Mouse (Mus musculus) thymus, adult 2 months (tissue): ENCODE measurements around the gene Dagla. TPM values are rescaled to one million over a fixed set of nuclear protein-coding genes. Genes with fewer than 3 reads are reported as not detected.

Experiments used
- DNase-seq: peaks from one replicate; pipeline ENCODE4 v3.0.0; 2021
- H3K27ac ChIP-seq: fragments of 200-500 bp; 2 replicates; pipeline ENCODE4 v1.5.1; 2012; ENCODE audit warnings: low read length, control low read depth; ENCODE audit not compliant: control insufficient read depth, insufficient read depth
- H3K27me3 ChIP-seq: fragments of 200-500 bp; 2 replicates; pipeline ENCODE4 v1.6.1; 2012; ENCODE audit warnings: mild to moderate bottlenecking, low read length, moderate library complexity, mixed read lengths; ENCODE audit not compliant: control insufficient read depth, insufficient read depth
- H3K36me3 ChIP-seq: fragments of 200-500 bp; 2 replicates; pipeline ENCODE4 v1.6.1; 2012; ENCODE audit warnings: mild to moderate bottlenecking, low read length, moderate library complexity; ENCODE audit not compliant: control insufficient read depth, insufficient read depth
- H3K4me1 ChIP-seq: fragments of 200-500 bp; replicated peaks from 2 replicates; pipeline ENCODE4 v1.6.1; 2012; ENCODE audit warnings: low read length; ENCODE audit not compliant: control insufficient read depth, insufficient read depth
- H3K4me3 ChIP-seq: fragments of 200-500 bp; 2 replicates; pipeline ENCODE4 v1.5.1; 2012; ENCODE audit warnings: mild to moderate bottlenecking, low read length, control low read depth, moderate library complexity; ENCODE audit not compliant: control insufficient read depth, insufficient read depth
- CTCF ChIP-seq: fragments of 200-500 bp; IDR thresholded peaks from 2 replicates; pipeline ENCODE4 v1.5.1; 2012; ENCODE audit warnings: mild to moderate bottlenecking, control low read depth, low read length, moderate library complexity, borderline replicate concordance; ENCODE audit not compliant: control insufficient read depth, poor library complexity, insufficient read depth; ENCODE audit errors: extremely low read depth
- POLR2A ChIP-seq: fragments of 200-500 bp; IDR thresholded peaks from 2 replicates; pipeline ENCODE4 v1.6.1; 2012; ENCODE audit warnings: mild to moderate bottlenecking, low read length, control low read depth, moderate library complexity; ENCODE audit not compliant: control insufficient read depth, poor library complexity, insufficient read depth; ENCODE audit errors: extremely low read depth
- WGBS: fragments of 180-500 bp; shearing (Covaris S2); methylation state at CpG from one replicate; pipeline ENCODE4 v1.1.7; 2018; 5-methylcytosine and 5-hydroxymethylcytosine counted together
- polyA plus RNA-seq: library from polyadenylated mRNA; depleted of rRNA; stranded (reverse); fragments of >200 nt; gene quantifications from 2 replicates; pipeline ENCODE4 v1.2.3, GENCODE M21; 2012

The Dagla gene
- polyA plus RNA-seq, 1 experiment = 3.0 TPM

- no peak overlapping the region for H3K4me3 ChIP-seq
- no peaks in the 10 kb centered on the region for H3K27me3 ChIP-seq
- no peak for DNase-seq
- no peaks in the 10 kb centered on the region for H3K36me3 ChIP-seq
- H3K4me1 ChIP-seq = no peaks in the 10 kb centered on the region
- TF ChIP-seq CTCF (no peak), POLR2A (no peak)
- WGBS = 33% methylated on average over 4 of the region's 4 CpGs
- no peak overlapping the region for H3K27ac ChIP-seq
Observed at GRCm38 (mm10) chr19:10223561-10223960, 81.1 kb downstream of the Dagla start.

- H3K27ac ChIP-seq = no peak overlapping the region
- no peak for DNase-seq
- H3K4me3 ChIP-seq = no peak overlapping the region
- TF ChIP-seq POLR2A = no peak
- no peak for TF ChIP-seq CTCF
- 71% methylated on average over 8 of the region's 8 CpGs for WGBS
- no peaks in the 10 kb centered on the region for H3K4me1 ChIP-seq
- no peaks in the 10 kb centered on the region for H3K27me3 ChIP-seq
- H3K36me3 ChIP-seq = no peaks in the 10 kb centered on the region
Observed at GRCm38 (mm10) chr19:10222656-10223055, 82.0 kb downstream of the Dagla start.

- no peaks in the 10 kb centered on the region for H3K4me1 ChIP-seq
- no peak for DNase-seq
- WGBS = 75% methylated on average over 4 of the region's 4 CpGs
- no peak overlapping the region for H3K4me3 ChIP-seq
- H3K27ac ChIP-seq = no peak overlapping the region
- TF ChIP-seq POLR2A (no peak), CTCF (no peak)
- no peaks in the 10 kb centered on the region for H3K36me3 ChIP-seq
- no peaks in the 10 kb centered on the region for H3K27me3 ChIP-seq
Observed at GRCm38 (mm10) chr19:10221585-10221984, 83.1 kb downstream of the Dagla start.

GRCm38 (mm10) chr19:10219593-10219992 is 85.1 kb downstream of the Dagla start:
- H3K27me3 ChIP-seq = no peaks in the 10 kb centered on the region
- no peaks in the 10 kb centered on the region for H3K4me1 ChIP-seq
- H3K4me3 ChIP-seq = no peak overlapping the region
- H3K27ac ChIP-seq = no peak overlapping the region
- H3K36me3 ChIP-seq = no peaks in the 10 kb centered on the region
- TF ChIP-seq POLR2A = no peak
- TF ChIP-seq CTCF = no peak
- no peak for DNase-seq
- 89% methylated on average over 6 of the region's 6 CpGs for WGBS

GRCm38 (mm10) chr19:10219108-10219507 is 85.6 kb downstream of the Dagla start:
- DNase-seq = peak; percentile 43
- H3K27ac ChIP-seq = no peak overlapping the region
- 47% methylated on average over 3 of the region's 3 CpGs for WGBS
- no peaks in the 10 kb centered on the region for H3K27me3 ChIP-seq
- no peaks in the 10 kb centered on the region for H3K4me1 ChIP-seq
- no peak overlapping the region for H3K4me3 ChIP-seq
- TF ChIP-seq CTCF (no peak), POLR2A (no peak)
- no peaks in the 10 kb centered on the region for H3K36me3 ChIP-seq

GRCm38 (mm10) chr19:10216101-10216500 is 88.6 kb downstream of the Dagla start:
- H3K36me3 ChIP-seq = no peaks in the 10 kb centered on the region
- H3K4me1 ChIP-seq = no peaks in the 10 kb centered on the region
- no peak for TF ChIP-seq POLR2A
- TF ChIP-seq CTCF = no peak
- 86% methylated on average over 8 of the region's 8 CpGs for WGBS
- H3K27me3 ChIP-seq = no peaks in the 10 kb centered on the region
- no peak overlapping the region for H3K27ac ChIP-seq
- H3K4me3 ChIP-seq = no peak overlapping the region
- DNase-seq = no peak

- TF ChIP-seq POLR2A (no peak), CTCF (no peak)
- Histone ChIP-seq H3K4me1 (no peaks in the 10 kb centered on the region), H3K27me3 (no peaks in the 10 kb centered on the region), H3K4me3 (no peak overlapping the region), H3K36me3 (peaks cover 3% of the 10 kb centered on the region; the same call in 1 of the 2 replicates), H3K27ac (no peak overlapping the region)
- 93% methylated on average over 10 of the region's 10 CpGs for WGBS
- no peak for DNase-seq
Observed at GRCm38 (mm10) chr19:10213796-10214471, 90.7 kb downstream of the Dagla start.
